Comparison of ENCODE assay signal across 31 mouse cellular contexts in genomic region chr17:66379900-66380857, GRCm38 (mm10).
DNase-seq lines count a peak whose midpoint lies in the region; ATAC-seq and TF ChIP-seq lines count a peak whose summit lies in the region.
"Had no signal": no experiment of that assay in that cellular context is flagged by ENCODE, and none has a peak within 500 bp of the region (broad histone marks: within the 10 kb centered on the region; RNA-seq: fewer than 3 reads in every experiment).

No protein-coding gene starts in this region.

- no peak for ATAC-seq in megakaryocyte-erythroid progenitor cell, adult 5-6 weeks (replicated peaks; ENCODE audit: low FRiP score, low TSS enrichment, poor library complexity, severe bottlenecking)
- ATAC-seq: CD4-positive, CD25-positive, alpha-beta regulatory T cell, adult 4 months; forebrain, postnatal 0 days; inflammation-experienced regulatory T-cells, adult 6 months; midbrain, embryonic 15.5 days had no signal

- TF ChIP-seq CTCF in left cerebral cortex, adult 2 months (IDR thresholded peaks at IDR 0.05), result no peak

- intact Hi-C loops in left cerebral cortex, adult 2 months (cut with DNase I), result no loop called here

- 0 out of 2 replicates have a peak overlapping the region, but pooled peaks have one; percentile 11 for H3K27ac ChIP-seq in left cerebral cortex, adult 2 months
- H3K27ac ChIP-seq: heart, embryonic 13.5 days; hindbrain, embryonic 10.5 days; hindbrain, embryonic 15.5 days; kidney, embryonic 15.5 days; limb, embryonic 10.5 days; limb, embryonic 15.5 days; liver, embryonic 13.5 days; macrophage; midbrain, embryonic 15.5 days; neural tube, embryonic 15.5 days had no signal

- no peak overlapping the region for H3K4me3 ChIP-seq in left cerebral cortex, adult 2 months
- H3K4me3 ChIP-seq: erythroblast, embryonic 14.5 days; heart, embryonic 13.5 days; hindbrain, embryonic 10.5 days; hindbrain, embryonic 15.5 days; kidney, embryonic 15.5 days; limb, embryonic 10.5 days; limb, embryonic 15.5 days; liver, embryonic 13.5 days; midbrain, embryonic 15.5 days; neural tube, embryonic 15.5 days had no signal

- no peak for DNase-seq in left cerebral cortex, adult 2 months (ENCODE audit: extremely low spot score in 1 of 2, low spot score in 2 of 2)
- DNase-seq in left cerebral cortex, adult 8-10 months (ENCODE audit: low spot score in 2 of 2), result no peak
- DNase-seq in cerebellum, adult 11-12 months, result peak; percentile 85
- DNase-seq in cerebellum, adult 9-11 months, result peak; percentile 87
- DNase-seq in urinary bladder, postnatal 14 days (ENCODE audit: low spot score), result no peak
- DNase-seq in gastrocnemius, postnatal 25 days, result no peak
- DNase-seq: adrenal gland, adult 8-10 months; forebrain, postnatal 0 days; heart, postnatal 10 days; kidney, adult 18-20 months; kidney, postnatal 4 days; liver, embryonic 13.5 days; lung, adult 18-20 months; lung, postnatal 10 days; retina, postnatal 1 day; right cerebral cortex, postnatal 14 days; spleen, adult 18-20 months; thymus, postnatal 25 days had no signal

Comparison
In these comparisons a context has a peak if more than half of its experiments do, and no peak if none do; other contexts are left out.
1. DNase-seq: peak in cerebellum, adult 11-12 months (single experiment) and cerebellum, adult 9-11 months (single experiment); none in left cerebral cortex, adult 2 months (0 of 2), left cerebral cortex, adult 8-10 months (0 of 2), urinary bladder, postnatal 14 days (single experiment) and gastrocnemius, postnatal 25 days (single experiment).